Mouse (Mus musculus) lung, postnatal 36 days (tissue): ENCODE measurements at regions not wholly inside any gene's neighbourhood (a gene's known extent, or its start where the extent isn't known, plus 50 kb on each side); places are given as distances from the start of the nearest gene placed in this dataset.

ENCODE experiments used
- DNase-seq: peaks from one replicate; pipeline ENCODE4 v3.0.0; 2022; ENCODE audit warnings: mixed read lengths

- DNase-seq = no peak
Observed at GRCm38 (mm10) chr10:37206986-37207385, 68.3 kb upstream of the Marcks start.

GRCm38 (mm10) chr10:37206546-37206945 lies 67.8 kb upstream of the Marcks start:
- DNase-seq = no peak

- no peak for DNase-seq
Observed at GRCm38 (mm10) chr10:37203709-37204108, 65.0 kb upstream of the Marcks start.

DNA sequence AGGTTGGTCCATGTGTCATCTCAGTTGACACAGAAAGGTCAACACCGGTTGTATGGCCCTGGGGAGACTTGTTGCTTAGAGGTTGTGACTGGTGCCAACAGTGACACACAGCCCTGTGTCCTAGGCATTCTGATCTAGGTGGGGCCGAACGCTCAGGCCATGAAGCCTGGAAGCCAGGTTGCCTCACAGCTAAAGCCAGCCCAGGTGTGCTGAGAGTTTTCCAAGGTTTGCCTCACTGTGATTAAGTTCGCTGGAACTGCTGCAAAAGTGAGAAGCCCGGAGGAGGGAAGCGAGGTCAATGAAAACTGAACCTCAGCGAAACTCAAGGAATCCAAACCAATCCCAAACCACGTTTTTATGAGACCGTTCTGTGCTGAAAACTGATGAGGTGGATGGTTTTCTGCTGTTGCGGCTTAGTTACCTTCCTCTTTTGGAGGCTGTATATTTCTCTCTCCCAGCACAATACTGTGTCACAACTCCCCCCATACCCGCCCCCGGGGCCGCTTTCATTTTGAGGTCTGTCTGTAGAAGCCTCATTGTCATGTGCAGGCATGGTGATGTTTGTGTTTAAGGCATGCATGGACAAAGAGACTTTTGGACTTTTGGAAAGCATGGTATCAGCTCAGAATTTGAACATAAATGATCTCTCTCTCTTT lies 56.2 kb upstream of the Marcks start:
- DNase-seq = no peak

DNA sequence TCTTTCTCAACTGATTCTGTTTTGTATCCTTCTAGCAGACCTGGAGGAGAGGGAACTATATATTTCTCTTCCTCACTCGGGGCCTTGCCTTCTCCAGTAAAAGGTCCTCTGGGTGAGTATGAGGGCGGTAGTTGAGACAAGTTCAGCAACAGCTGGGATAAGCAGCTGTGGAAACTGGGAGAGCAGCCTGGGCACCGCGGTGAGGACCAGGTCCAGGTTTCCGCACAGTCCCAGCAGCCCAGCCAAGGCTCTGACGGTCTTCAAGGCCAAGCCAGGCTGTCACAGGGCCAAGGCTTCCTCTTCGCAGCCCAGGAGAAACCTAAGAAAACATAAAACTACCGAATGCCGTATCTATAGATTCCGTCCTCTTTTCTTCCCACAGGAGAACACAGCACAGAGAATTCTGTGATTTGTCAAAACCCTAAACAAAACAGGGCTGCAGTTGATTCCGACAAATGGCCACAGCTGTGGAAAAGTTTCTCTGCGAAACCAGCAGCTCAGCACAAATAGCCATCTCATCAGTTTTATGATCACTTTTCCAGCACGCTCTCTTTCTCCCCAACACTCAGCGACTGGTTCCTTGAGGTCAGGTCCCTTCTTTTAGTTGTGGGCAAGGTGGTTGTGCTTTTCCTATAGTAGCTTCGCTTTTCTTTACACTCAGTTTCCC lies 55.5 kb upstream of the Marcks start:
- DNase-seq = peak; percentile 15

DNA sequence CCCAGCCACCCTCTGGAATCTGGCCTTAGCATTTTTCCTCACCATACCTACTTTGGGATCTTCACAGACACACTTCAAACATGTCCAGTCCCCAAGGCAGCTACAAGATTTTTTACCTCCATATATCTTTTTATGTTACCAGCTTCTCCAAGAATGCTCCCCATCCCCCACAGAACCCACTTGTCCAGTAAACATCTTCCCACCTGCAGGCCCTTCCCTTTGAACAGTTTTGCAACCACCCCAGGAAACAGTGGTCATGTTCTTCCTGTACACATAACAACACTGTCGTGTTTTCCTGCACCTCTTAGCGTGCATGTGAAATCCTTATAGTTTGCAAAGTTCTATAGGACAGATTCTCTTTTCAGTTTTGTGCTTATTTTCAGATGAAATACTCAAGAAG lies 53.9 kb upstream of the Marcks start:
- no peak for DNase-seq

DNA sequence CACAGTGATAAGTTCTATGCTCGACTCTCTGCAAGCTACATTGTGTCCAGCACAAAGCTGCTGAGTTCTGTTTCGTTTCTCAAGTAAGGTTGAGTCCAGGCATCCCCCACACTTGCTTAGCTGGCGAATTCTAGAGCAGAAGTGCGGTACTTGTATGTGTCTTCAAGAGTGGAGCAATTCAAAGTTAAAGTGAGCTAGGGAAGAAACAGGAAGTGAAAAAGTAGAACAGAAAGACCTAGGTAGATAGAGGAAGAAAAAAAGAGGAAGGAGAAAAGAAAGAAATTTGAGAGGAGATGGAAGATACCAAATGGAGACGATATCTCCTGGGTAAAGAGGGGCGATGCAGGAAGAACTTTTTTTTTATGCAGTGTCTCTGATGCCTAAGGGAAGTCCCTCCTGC lies 51.4 kb upstream of the Marcks start:
- DNase-seq = peak; percentile 20
